Mouse (Mus musculus) MEL (cell line): Measurements from ENCODE around the gene Apbb2. TPM values are rescaled to one million over a fixed set of nuclear protein-coding genes. Genes with fewer than 3 reads are reported as not detected.
A peak's percentile ranks its signal among the peaks of the same experiment; 100 is the strongest.

Source experiments
- DNase-seq: peaks from one replicate; pipeline ENCODE4 v3.0.0; 2011; ENCODE audit warnings: low read depth, low spot score
- H3K27ac ChIP-seq: 2 replicates; pipeline ENCODE4 v1.5.1; 2012; ENCODE audit warnings: low read depth, mild to moderate bottlenecking, control low read depth, low read length, moderate library complexity; ENCODE audit not compliant: control insufficient read depth
- H3K27me3 ChIP-seq, 2 experiments: fragments of 150-350 bp in 1 of 2; sonication (generic) in 1 of 2; 2 replicates each; pipeline ENCODE4 v1.6.1; 2012; ENCODE audit warnings: low read length in 2 of 2, mild to moderate bottlenecking in 2 of 2, improper control_type of control experiment in 1 of 2, moderate library complexity in 1 of 2; ENCODE audit not compliant: insufficient read depth in 2 of 2, control insufficient read depth in 1 of 2
- H3K36me3 ChIP-seq, 2 experiments: 2 replicates each; pipeline ENCODE4 v1.6.1; 2012 to 2014; ENCODE audit warnings: low read length in 2 of 2, improper control_type of control experiment in 1 of 2, inconsistent platforms in 1 of 2, mild to moderate bottlenecking in 1 of 2; ENCODE audit not compliant: insufficient read depth in 2 of 2, control insufficient read depth in 1 of 2
- H3K4me1 ChIP-seq, 2 experiments: fragments of 150-350 bp in 1 of 2; sonication (generic) in 1 of 2; 2 replicates each; pipeline ENCODE4 v1.6.1; 2012; ENCODE audit warnings: low read length in 2 of 2, improper control_type of control experiment in 1 of 2, mild to moderate bottlenecking in 1 of 2; ENCODE audit not compliant: insufficient read depth in 2 of 2, control insufficient read depth in 1 of 2
- H3K4me3 ChIP-seq, 2 experiments: fragments of 150-350 bp in 1 of 2; sonication (generic) in 1 of 2; 2 replicates each; pipeline ENCODE4 v1.5.1; 2012; ENCODE audit warnings: low read depth in 2 of 2, low read length in 2 of 2, mild to moderate bottlenecking in 2 of 2, moderate library complexity in 2 of 2, control low read depth in 1 of 2, improper control_type of control experiment in 1 of 2; ENCODE audit not compliant: control insufficient read depth in 1 of 2, insufficient read depth in 1 of 2
- H3K79me2 ChIP-seq: 2 replicates; pipeline ENCODE4 v1.6.1; 2012; ENCODE audit warnings: mild to moderate bottlenecking, low read length, moderate library complexity; ENCODE audit not compliant: control insufficient read depth, poor library complexity, insufficient read depth
- H3K9ac ChIP-seq: 2 replicates; pipeline ENCODE4 v1.6.1; 2012; ENCODE audit warnings: low read depth, mild to moderate bottlenecking, control low read depth, low read length, moderate library complexity; ENCODE audit not compliant: control insufficient read depth, poor library complexity, severe bottlenecking
- H3K9me3 ChIP-seq: fragments of 150-350 bp; sonication (generic); replicated peaks from 2 replicates; pipeline ENCODE4 v1.6.1; 2012; ENCODE audit warnings: mild to moderate bottlenecking, low read length, improper control_type of control experiment, moderate library complexity; ENCODE audit not compliant: insufficient read depth
- CHD1 ChIP-seq: IDR thresholded peaks from 2 replicates; pipeline ENCODE4 v1.6.1; 2012; ENCODE audit warnings: low read depth, mild to moderate bottlenecking, inconsistent platforms, low read length, improper control_type of control experiment
- CHD2 ChIP-seq: IDR thresholded peaks from 2 replicates; pipeline ENCODE4 v1.6.1; 2011; ENCODE audit warnings: low read length, improper control_type of control experiment
- CTCF ChIP-seq, 3 experiments: IDR thresholded peaks in 2 of 3; conservative IDR thresholded peaks in 1 of 3; 2 replicates each; pipeline ENCODE4 v1.5.1; 2011 to 2012; ENCODE audit warnings: low read length in 3 of 3, low read depth in 2 of 3, mild to moderate bottlenecking in 2 of 3, improper control_type of control experiment in 1 of 3, inconsistent platforms in 1 of 3, mixed read lengths in 1 of 3, moderate library complexity in 1 of 3; ENCODE audit not compliant: control insufficient read depth in 1 of 3, insufficient read depth in 1 of 3, poor library complexity in 1 of 3, severe bottlenecking in 1 of 3
- E2F4 ChIP-seq: IDR thresholded peaks from 2 replicates; pipeline ENCODE4 v1.6.1; 2011; ENCODE audit warnings: low read depth, low read length, improper control_type of control experiment, borderline replicate concordance
- ELF1 ChIP-seq: IDR thresholded peaks from 2 replicates; pipeline ENCODE4 v1.6.1; 2014; ENCODE audit warnings: low read depth, mild to moderate bottlenecking, inconsistent platforms, low read length, improper control_type of control experiment, moderate library complexity
- EP300 ChIP-seq, 2 experiments: IDR thresholded peaks; 2 replicates each; pipeline ENCODE4 v1.6.1; 2011; ENCODE audit warnings: improper control_type of control experiment in 2 of 2, low read length in 2 of 2, low read depth in 1 of 2, mild to moderate bottlenecking in 1 of 2
- ETS1 ChIP-seq: IDR thresholded peaks from 2 replicates; pipeline ENCODE4 v1.6.1; 2012; ENCODE audit warnings: low read depth, mild to moderate bottlenecking, inconsistent platforms, low read length, improper control_type of control experiment, moderate library complexity
- GABPA ChIP-seq: IDR thresholded peaks from 2 replicates; pipeline ENCODE4 v1.6.1; 2012; ENCODE audit warnings: low read depth, mild to moderate bottlenecking, inconsistent platforms, low read length, improper control_type of control experiment, moderate library complexity
- GATA1 ChIP-seq: IDR thresholded peaks from 2 replicates; pipeline ENCODE4 v1.6.1; 2011; ENCODE audit warnings: low read depth, low read length, improper control_type of control experiment
- JUND ChIP-seq: IDR thresholded peaks from 2 replicates; pipeline ENCODE4 v1.6.1; 2011; ENCODE audit warnings: low read depth, mild to moderate bottlenecking, improper control_type of control experiment, low read length
- KAT2A ChIP-seq: conservative IDR thresholded peaks from 2 replicates; pipeline ENCODE4 v1.6.1; 2012; ENCODE audit warnings: low read depth, low read length, improper control_type of control experiment, inconsistent platforms
- MAFK ChIP-seq: IDR thresholded peaks from 2 replicates; pipeline ENCODE4 v1.6.1; 2011; ENCODE audit warnings: low read depth, mild to moderate bottlenecking, low read length, improper control_type of control experiment, borderline replicate concordance
- MAX ChIP-seq: IDR thresholded peaks from 2 replicates; pipeline ENCODE4 v1.6.1; 2011; ENCODE audit warnings: low read length, improper control_type of control experiment
- MEF2A ChIP-seq: IDR thresholded peaks from 2 replicates; pipeline ENCODE4 v1.6.1; 2014; ENCODE audit warnings: low read depth, mild to moderate bottlenecking, inconsistent platforms, low read length, improper control_type of control experiment; ENCODE audit not compliant: poor library complexity, insufficient replicate concordance, severe bottlenecking; ENCODE audit errors: extremely low read depth
- MYB ChIP-seq: IDR thresholded peaks from 2 replicates; pipeline ENCODE4 v1.6.1; 2011; ENCODE audit warnings: mild to moderate bottlenecking, low read depth, low read length, improper control_type of control experiment
- NELFE ChIP-seq: IDR thresholded peaks from 2 replicates; pipeline ENCODE4 v1.6.1; 2011; ENCODE audit warnings: low read depth, low read length, improper control_type of control experiment
- POLR2AphosphoS5 ChIP-seq: IDR thresholded peaks from 2 replicates; pipeline ENCODE4 v1.6.1; 2012; ENCODE audit warnings: low read depth, borderline replicate concordance, mild to moderate bottlenecking, inconsistent platforms, low read length, moderate library complexity, mixed read lengths
- RAD21 ChIP-seq: IDR thresholded peaks from 2 replicates; pipeline ENCODE4 v1.6.1; 2011; ENCODE audit warnings: mild to moderate bottlenecking, low read depth, low read length, improper control_type of control experiment
- RCOR1 ChIP-seq: IDR thresholded peaks from 2 replicates; pipeline ENCODE4 v1.6.1; 2012; ENCODE audit warnings: low read depth, mild to moderate bottlenecking, inconsistent platforms, low read length, improper control_type of control experiment
- SIN3A ChIP-seq: IDR thresholded peaks from 2 replicates; pipeline ENCODE4 v1.6.1; 2012; ENCODE audit warnings: low read length, improper control_type of control experiment, inconsistent platforms
- SMC3 ChIP-seq: IDR thresholded peaks from 2 replicates; pipeline ENCODE4 v1.6.1; 2011; ENCODE audit warnings: low read depth, low read length, improper control_type of control experiment
- TAL1 ChIP-seq: IDR thresholded peaks from 2 replicates; pipeline ENCODE4 v1.6.1; 2012; ENCODE audit warnings: mild to moderate bottlenecking, inconsistent platforms, low read length, moderate library complexity, mixed read lengths
- TBP ChIP-seq: IDR thresholded peaks from 2 replicates; pipeline ENCODE4 v1.8.0; 2011; ENCODE audit warnings: low read depth, low read length, improper control_type of control experiment
- ZNF384 ChIP-seq: IDR thresholded peaks from 2 replicates; pipeline ENCODE4 v1.6.1; 2012; ENCODE audit warnings: low read depth, mild to moderate bottlenecking, inconsistent platforms, low read length, improper control_type of control experiment
- polyA plus RNA-seq, 2 experiments: library from polyadenylated mRNA; stranded (reverse) in 1 of 2; unstranded in 1 of 2; fragments of >175 nt in 1 of 2; fragments of >200 nt in 1 of 2; gene quantifications; 2 replicates each; pipeline versions ENCODE4 v1.2.1 to v1.2.4; 2012; ENCODE audit warnings: low replicate concordance in 2 of 2, low read depth in 1 of 2; ENCODE audit not compliant: insufficient read length in 2 of 2, insufficient read depth in 1 of 2, missing spikeins in 1 of 2
- total RNA-seq: library from RNA; depleted of rRNA; stranded (reverse); fragments of 300-350 nt; gene quantifications from 2 replicates; pipeline ENCODE4 v1.2.3, GENCODE M21; 2012

The Apbb2 gene
- total and polyA plus RNA-seq, 3 experiments: not detected

DNA sequence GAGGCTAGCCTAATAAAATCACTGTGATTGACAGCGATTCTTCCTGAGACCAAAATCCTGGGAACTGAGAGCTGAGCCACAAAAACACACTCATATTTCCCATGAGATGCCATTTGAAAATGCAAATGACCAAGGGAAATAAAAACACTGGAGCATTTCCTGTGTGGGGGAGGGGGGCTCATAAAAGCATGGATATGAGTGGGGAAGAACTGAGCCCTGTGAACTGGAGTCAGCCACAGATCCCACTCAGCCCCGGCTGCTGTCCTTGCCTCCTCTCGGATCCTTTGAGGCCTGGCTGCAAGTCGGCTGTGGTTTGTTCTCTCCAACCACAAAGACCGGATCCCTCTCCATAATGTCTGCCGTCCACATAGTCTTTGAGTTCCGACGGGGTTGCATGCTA, 91.5 kb downstream of the Apbb2 start:
- TF ChIP-seq GATA1 (no peak), TBP (no peak), MYB (no peak), SIN3A (no peak), KAT2A (no peak), ETS1 (no peak), GABPA (no peak)
- no peaks in the 10 kb centered on the region for H3K4me1 ChIP-seq
- H3K9me3 ChIP-seq: no peaks in the 10 kb centered on the region
- no peaks in the 10 kb centered on the region for H3K36me3 ChIP-seq
- no peaks in the 10 kb centered on the region for H3K27me3 ChIP-seq
- H3K9ac ChIP-seq: no peak overlapping the region
- no peaks in the 10 kb centered on the region for H3K79me2 ChIP-seq
- H3K27ac ChIP-seq: no peak overlapping the region
- DNase-seq: no peak
- H3K4me3 ChIP-seq: no peak overlapping the region

GRCm38 (mm10) chr5:66525002-66525401, 93.6 kb downstream of the Apbb2 start:
- H3K4me3 ChIP-seq: no peak overlapping the region
- H3K9ac ChIP-seq: no peak overlapping the region
- H3K36me3 ChIP-seq: no peaks in the 10 kb centered on the region
- DNase-seq: no peak
- H3K79me2 ChIP-seq: no peaks in the 10 kb centered on the region
- no peaks in the 10 kb centered on the region for H3K27me3 ChIP-seq
- H3K9me3 ChIP-seq: no peaks in the 10 kb centered on the region
- no peak overlapping the region for H3K27ac ChIP-seq
- H3K4me1 ChIP-seq: no peaks in the 10 kb centered on the region
- TF ChIP-seq JUND (no peak), EP300 (IDR thresholded peaks at IDR 0.05; ENCODE audit: low read depth in 1 of 2, low read length in 2 of 2) (no peak), TAL1 (no peak), RAD21 (no peak)

GRCm38 (mm10) chr5:66523681-66524503, 94.7 kb downstream of the Apbb2 start:
- Histone ChIP-seq H3K4me3 (no peak overlapping the region), H3K4me1 (no peaks in the 10 kb centered on the region), H3K9me3 (no peaks in the 10 kb centered on the region), H3K27me3 (no peaks in the 10 kb centered on the region), H3K9ac (no peak overlapping the region), H3K27ac (no peak overlapping the region), H3K79me2 (no peaks in the 10 kb centered on the region), H3K36me3 (no peaks in the 10 kb centered on the region)
- TF ChIP-seq ETS1 (no peak), NELFE (no peak), MEF2A (no peak), POLR2AphosphoS5 (no peak), CHD2 (no peak), MAFK (no peak), RCOR1 (no peak), MYB (no peak), E2F4 (no peak), CHD1 (no peak), GATA1 (no peak), EP300 (IDR thresholded peaks at IDR 0.05; ENCODE audit: low read depth in 1 of 2, low read length in 2 of 2) (no peak), MAX (no peak), SMC3 (no peak), ELF1 (no peak), ZNF384 (no peak), CTCF (IDR thresholded peaks at IDR 0.05 in 2 of 3, conservative IDR thresholded peaks at IDR 0.05 in 1 of 3; ENCODE audit: control insufficient read depth in 1 of 3, insufficient read depth in 1 of 3, low read depth in 2 of 3, low read length in 3 of 3, poor library complexity in 1 of 3, severe bottlenecking in 1 of 3) (no peak), JUND (no peak)
- peak; percentile 2 for DNase-seq
